Mouse (Mus musculus) stomach, embryonic 15.5 days (tissue): ENCODE data around the gene Gm44805. TPM values are rescaled to one million over a fixed set of nuclear protein-coding genes. Genes with fewer than 3 reads are reported as not detected.

Source experiments
- ATAC-seq: fragments of 200-750 bp; cut with Nextera tagmentation; 2 replicates; pipeline ENCODE4 v1.8.0; 2017; ENCODE audit warnings: low read depth, moderate number of reproducible peaks, moderate TSS enrichment; ENCODE audit not compliant: insufficient read depth, low FRiP score
- H3K27ac ChIP-seq: fragments of 300-500 bp; sonication (generic); 2 replicates; pipeline ENCODE4 v1.5.1; 2015; ENCODE audit warnings: mild to moderate bottlenecking, inconsistent platforms
- H3K27me3 ChIP-seq: fragments of 300-500 bp; sonication (generic); replicated peaks from 2 replicates; pipeline ENCODE4 v1.6.1; 2015; ENCODE audit warnings: inconsistent platforms
- H3K36me3 ChIP-seq: fragments of 300-500 bp; sonication (generic); 2 replicates; pipeline ENCODE4 v1.6.1; 2015; ENCODE audit warnings: inconsistent platforms
- H3K4me1 ChIP-seq: fragments of 300-500 bp; sonication (generic); 2 replicates; pipeline ENCODE4 v1.6.1; 2015; ENCODE audit warnings: inconsistent platforms
- H3K4me2 ChIP-seq: fragments of 300-500 bp; sonication (generic); 2 replicates; pipeline ENCODE4 v1.6.1; 2015; ENCODE audit warnings: mild to moderate bottlenecking, inconsistent platforms
- H3K4me3 ChIP-seq: fragments of 300-500 bp; sonication (generic); replicated peaks from 2 replicates; pipeline ENCODE4 v1.5.1; 2015; ENCODE audit warnings: inconsistent platforms
- H3K9ac ChIP-seq: fragments of 300-500 bp; sonication (generic); 2 replicates; pipeline ENCODE4 v1.6.1; 2015; ENCODE audit warnings: inconsistent platforms
- H3K9me3 ChIP-seq: fragments of 300-500 bp; sonication (generic); 2 replicates; pipeline ENCODE4 v1.6.1; 2016; ENCODE audit warnings: inconsistent platforms
- WGBS: fragments of 180-500 bp; shearing (Covaris S2); methylation state at CpG from one replicate; pipeline ENCODE4 v1.1.7; 2015; 5-methylcytosine and 5-hydroxymethylcytosine counted together
- polyA plus RNA-seq: library from polyadenylated mRNA; unstranded; fragments of >200 nt; fragmentation: Nextera tagmentation; extraction: Ambion mirVana; gene quantifications from 2 replicates; pipeline ENCODE4 v1.2.1, GENCODE M21; 2015

Gm44805 gene
- polyA plus RNA-seq, 1 experiment from 2014 or later: not detected

GRCm38 (mm10) chr7:19697949-19698906 is 17.0 kb upstream of the Gm44805 start:
- peaks cover 10% of the 10 kb centered on the region for H3K36me3 ChIP-seq
- peak overlapping the region; percentile 37 for H3K4me3 ChIP-seq
- H3K27me3 ChIP-seq: no peaks in the 10 kb centered on the region
- ATAC-seq: no peak
- peak overlapping the region; percentile 41; the same call in 1 of the 2 replicates for H3K27ac ChIP-seq
- H3K4me1 ChIP-seq: peaks cover 43% of the 10 kb centered on the region
- 3% methylated on average over 28 of the region's 28 CpGs for WGBS
- H3K9ac ChIP-seq: 0 out of 2 replicates have a peak overlapping the region, but pooled peaks have one; percentile 4
- H3K9me3 ChIP-seq: no peaks in the 10 kb centered on the region
- peak overlapping the region; percentile 65 for H3K4me2 ChIP-seq

GRCm38 (mm10) chr7:19696336-19696873 is 15.2 kb upstream of the Gm44805 start:
- 91% methylated on average over 34 of the region's 34 CpGs for WGBS
- Histone ChIP-seq H3K27me3 (no peaks in the 10 kb centered on the region), H3K9ac (no peak overlapping the region), H3K4me3 (no peak overlapping the region), H3K9me3 (no peaks in the 10 kb centered on the region), H3K4me1 (peaks cover 48% of the 10 kb centered on the region), H3K36me3 (peaks cover 1% of the 10 kb centered on the region; the same call in 1 of the 2 replicates), H3K4me2 (no peak overlapping the region), H3K27ac (no peak overlapping the region)
- ATAC-seq: no peak

GRCm38 (mm10) chr7:19695881-19696280 is 14.7 kb upstream of the Gm44805 start:
- ATAC-seq: no peak
- Histone ChIP-seq H3K4me3 (no peak overlapping the region), H3K9ac (no peak overlapping the region), H3K4me1 (peaks cover 45% of the 10 kb centered on the region), H3K4me2 (no peak overlapping the region), H3K36me3 (no peaks in the 10 kb centered on the region), H3K27me3 (no peaks in the 10 kb centered on the region), H3K9me3 (no peaks in the 10 kb centered on the region), H3K27ac (no peak overlapping the region)
- 76% methylated on average over 6 of the region's 6 CpGs for WGBS

DNA sequence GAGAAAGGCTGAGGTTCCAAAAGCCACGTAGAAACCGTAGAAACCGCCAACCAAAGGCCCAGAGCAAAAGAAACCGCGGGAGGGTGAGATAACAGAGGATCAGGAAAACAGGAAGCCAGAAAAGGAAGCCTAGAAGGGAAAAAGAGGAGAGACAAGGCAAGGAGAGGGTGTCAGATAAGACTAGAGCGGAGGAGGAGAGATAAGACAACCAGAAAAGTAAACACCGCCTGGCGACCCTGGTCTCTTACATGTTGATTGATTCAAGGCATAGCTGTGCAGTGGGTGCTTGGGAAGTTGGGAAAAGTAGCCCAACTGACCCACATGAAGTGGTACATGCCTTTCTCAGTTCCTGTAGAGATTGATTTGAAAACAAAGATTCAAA is 14.0 kb upstream of the Gm44805 start:
- WGBS: 20% methylated on average over 8 of the region's 8 CpGs
- Histone ChIP-seq H3K27me3 (no peaks in the 10 kb centered on the region), H3K4me3 (no peak overlapping the region), H3K9ac (no peak overlapping the region), H3K36me3 (no peaks in the 10 kb centered on the region), H3K4me2 (no peak overlapping the region), H3K9me3 (no peaks in the 10 kb centered on the region), H3K4me1 (peaks cover 40% of the 10 kb centered on the region), H3K27ac (peak overlapping the region; percentile 54; the same call in 1 of the 2 replicates)
- ATAC-seq: no peak

GRCm38 (mm10) chr7:19694336-19695212 is 13.4 kb upstream of the Gm44805 start:
- 72% methylated on average over 10 of the region's 10 CpGs for WGBS
- ATAC-seq: no peak

DNA sequence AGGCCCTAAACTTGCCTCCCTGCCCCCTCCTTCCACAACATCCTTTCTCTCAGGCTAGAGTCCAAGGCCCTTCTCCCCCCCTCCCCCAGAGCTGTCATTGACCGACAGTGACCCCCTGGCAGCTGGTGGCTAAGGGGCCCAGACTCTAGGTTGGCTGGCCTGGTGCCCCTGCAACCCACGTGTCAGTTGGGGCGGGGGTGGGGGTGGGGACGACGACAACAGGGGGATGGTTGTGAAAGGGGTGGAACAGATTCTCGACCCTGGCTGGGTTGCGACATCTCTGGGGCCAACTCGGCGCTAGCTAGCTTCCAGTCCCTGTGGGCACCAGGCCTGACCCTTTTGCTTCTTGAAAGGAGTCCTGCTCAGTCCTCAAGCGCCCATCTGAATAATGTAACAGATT is 12.2 kb upstream of the Gm44805 start:
- no peak overlapping the region for H3K4me3 ChIP-seq
- H3K9ac ChIP-seq: no peak overlapping the region
- peak overlapping the region; percentile 40 for H3K27ac ChIP-seq
- no peaks in the 10 kb centered on the region for H3K36me3 ChIP-seq
- peaks cover 25% of the 10 kb centered on the region for H3K4me1 ChIP-seq
- no peaks in the 10 kb centered on the region for H3K9me3 ChIP-seq
- peak; percentile 23; the same call in 1 of the 2 replicates for ATAC-seq
- 32% methylated on average over 10 of the region's 10 CpGs for WGBS
- no peak overlapping the region for H3K4me2 ChIP-seq
- no peaks in the 10 kb centered on the region for H3K27me3 ChIP-seq

More at GRCm38 (mm10) chr7:19694336-19695212, 13.4 kb upstream of the Gm44805 start:
- H3K27me3 ChIP-seq: no peaks in the 10 kb centered on the region
- no peak overlapping the region for H3K9ac ChIP-seq
- no peak overlapping the region for H3K4me2 ChIP-seq
- peak overlapping the region; percentile 54; the same call in 1 of the 2 replicates for H3K27ac ChIP-seq
- no peaks in the 10 kb centered on the region for H3K36me3 ChIP-seq
- H3K4me3 ChIP-seq: no peak overlapping the region
- peaks cover 36% of the 10 kb centered on the region for H3K4me1 ChIP-seq
- H3K9me3 ChIP-seq: no peaks in the 10 kb centered on the region

DNA sequence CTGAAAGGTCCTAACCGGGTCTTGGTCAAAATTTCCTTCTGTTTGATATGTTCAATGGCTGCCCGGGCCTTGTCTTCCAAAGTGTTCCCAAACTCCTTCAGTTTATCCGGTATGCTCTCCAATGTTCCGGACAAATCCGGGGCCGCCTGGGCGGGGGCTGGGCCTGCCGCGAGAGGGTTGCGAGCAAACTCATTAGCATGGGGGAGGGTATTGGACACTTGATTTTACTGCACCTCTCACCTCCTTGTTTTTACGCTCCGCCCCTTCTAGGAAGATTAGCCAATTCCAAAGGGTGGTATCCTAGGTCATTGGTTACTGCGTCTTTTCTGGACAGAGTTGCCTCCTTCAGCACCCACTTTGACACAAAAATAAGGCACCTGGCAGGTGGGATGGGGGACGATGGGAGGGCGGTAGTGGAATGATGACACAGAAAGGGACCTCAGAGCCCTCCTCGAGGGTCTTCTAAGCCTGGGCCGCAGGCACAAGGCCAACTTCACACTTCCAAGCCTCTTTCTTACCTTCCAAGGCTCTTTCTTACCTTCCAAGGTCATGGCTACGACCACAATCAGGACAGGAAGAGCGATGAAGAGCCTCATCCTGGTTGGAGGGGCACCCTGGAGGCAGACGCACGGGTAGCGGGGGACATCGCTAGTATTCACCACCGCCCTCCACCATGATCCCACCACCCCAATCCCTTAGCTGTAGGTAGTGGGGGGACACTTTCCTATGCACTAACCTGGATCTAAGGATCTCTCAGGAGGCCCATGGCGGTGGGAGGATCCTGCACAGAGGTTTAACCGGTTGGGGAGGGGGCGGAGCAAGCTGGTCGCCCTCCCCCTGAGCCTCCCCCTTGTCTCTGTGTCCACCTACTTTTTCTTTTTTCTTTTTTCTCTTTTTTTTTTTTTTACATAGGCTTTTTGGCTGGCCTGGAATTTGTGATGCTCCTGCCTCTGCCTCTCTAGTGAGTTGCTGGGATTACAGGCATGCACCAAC is 10.9 kb upstream of the Gm44805 start, which contains the start of gene Apoc1:
Gene Apoc1 (minus strand): TSS at position 788 of the 993 bp plus-strand sequence.
- Histone ChIP-seq H3K27me3 (no peaks in the 10 kb centered on the region), H3K4me2 (peak within 1 kb of the TSS; percentile 29; the same call in 1 of the 2 replicates), H3K9ac (no peak within 1 kb of the TSS), H3K36me3 (no peaks in the 10 kb centered on the region), H3K4me1 (peaks cover 21% of the 10 kb centered on the region), H3K27ac (peak within 1 kb of the TSS; percentile 40; the same call in 1 of the 2 replicates), H3K4me3 (no peak within 1 kb of the TSS), H3K9me3 (no peaks in the 10 kb centered on the region)
- no peak for ATAC-seq
- 51% methylated on average over 28 of the region's 28 CpGs for WGBS

DNA sequence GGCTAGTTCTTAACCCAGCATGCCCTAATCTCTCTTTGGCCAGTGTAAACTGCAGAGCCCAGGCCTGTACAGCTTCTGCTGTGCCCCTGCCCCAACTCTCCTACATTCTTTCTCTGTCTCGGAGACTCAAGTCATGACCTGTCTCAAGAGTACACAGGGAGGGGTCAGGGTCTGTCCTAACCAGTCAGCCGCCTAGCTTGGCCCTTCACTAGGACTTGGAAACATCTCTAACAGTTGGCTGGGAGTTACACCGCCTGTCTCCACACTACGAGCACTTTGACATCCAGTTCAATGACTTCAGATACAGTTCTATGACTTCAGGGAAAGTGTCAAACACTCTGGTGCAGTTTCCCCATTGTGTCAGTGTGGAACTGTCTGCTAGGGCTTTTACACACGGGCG is 10.2 kb upstream of the Gm44805 start:
- peak overlapping the region; percentile 29; the same call in 1 of the 2 replicates for H3K4me2 ChIP-seq
- peaks cover 21% of the 10 kb centered on the region for H3K4me1 ChIP-seq
- no peaks in the 10 kb centered on the region for H3K9me3 ChIP-seq
- ATAC-seq: no peak
- H3K27me3 ChIP-seq: no peaks in the 10 kb centered on the region
- H3K9ac ChIP-seq: no peak overlapping the region
- H3K4me3 ChIP-seq: no peak overlapping the region
- 76% methylated on average over 6 of the region's 6 CpGs for WGBS
- no peaks in the 10 kb centered on the region for H3K36me3 ChIP-seq
- no peak overlapping the region for H3K27ac ChIP-seq

DNA sequence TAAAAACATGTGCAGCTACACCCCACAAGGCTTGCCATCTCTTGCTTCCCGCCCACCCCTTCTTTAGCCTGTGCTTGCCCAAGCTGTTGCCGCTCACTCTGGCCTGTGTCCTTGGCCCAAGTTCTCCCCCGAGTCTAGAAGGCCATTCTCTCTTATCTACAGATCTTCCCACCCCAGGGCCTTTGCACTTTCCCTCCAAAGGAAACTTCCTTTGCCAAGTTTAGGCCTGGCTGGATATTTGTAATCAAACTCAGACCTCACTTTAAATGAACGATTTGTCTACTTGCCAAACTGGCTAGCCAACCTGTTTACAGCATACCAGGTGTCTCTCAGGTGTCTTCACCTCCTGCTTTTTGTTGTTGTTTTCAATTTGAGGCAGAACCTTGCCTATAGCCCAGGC is 9.6 kb upstream of the Gm44805 start:
- H3K27ac ChIP-seq: no peak overlapping the region
- peaks cover 21% of the 10 kb centered on the region for H3K4me1 ChIP-seq
- WGBS: 86% methylated on average over 4 of the region's 4 CpGs
- H3K4me2 ChIP-seq: no peak overlapping the region
- no peaks in the 10 kb centered on the region for H3K36me3 ChIP-seq
- no peak for ATAC-seq
- H3K4me3 ChIP-seq: no peak overlapping the region
- H3K9ac ChIP-seq: no peak overlapping the region
- no peaks in the 10 kb centered on the region for H3K9me3 ChIP-seq
- no peaks in the 10 kb centered on the region for H3K27me3 ChIP-seq

- H3K27me3 ChIP-seq: no peaks in the 10 kb centered on the region
- H3K36me3 ChIP-seq: no peaks in the 10 kb centered on the region
- 97% methylated on average over 2 of the region's 2 CpGs for WGBS
- H3K4me1 ChIP-seq: peaks cover 13% of the 10 kb centered on the region
- no peak overlapping the region for H3K4me2 ChIP-seq
- H3K27ac ChIP-seq: no peak overlapping the region
- H3K4me3 ChIP-seq: no peak overlapping the region
- no peak for ATAC-seq
- H3K9me3 ChIP-seq: no peaks in the 10 kb centered on the region
- no peak overlapping the region for H3K9ac ChIP-seq
Observed at GRCm38 (mm10) chr7:19688611-19689010, 7.4 kb upstream of the Gm44805 start.
